Mouse (Mus musculus) subcutaneous adipose tissue, adult 2 months (tissue): ENCODE data around the gene Trmu. TPM values are rescaled to one million over a fixed set of nuclear protein-coding genes. Genes with fewer than 3 reads are reported as not detected.

Experiments
- polyA plus RNA-seq: library from polyadenylated mRNA; depleted of rRNA; stranded (reverse); fragments of >200 nt; gene quantifications from 2 replicates; pipeline ENCODE4 v1.2.3, GENCODE M21; 2012; ENCODE audit warnings: low replicate concordance; rRNA removed

Trmu gene
- 27.9 and 49.0 TPM in 2 replicates for polyA plus RNA-seq

DNA sequence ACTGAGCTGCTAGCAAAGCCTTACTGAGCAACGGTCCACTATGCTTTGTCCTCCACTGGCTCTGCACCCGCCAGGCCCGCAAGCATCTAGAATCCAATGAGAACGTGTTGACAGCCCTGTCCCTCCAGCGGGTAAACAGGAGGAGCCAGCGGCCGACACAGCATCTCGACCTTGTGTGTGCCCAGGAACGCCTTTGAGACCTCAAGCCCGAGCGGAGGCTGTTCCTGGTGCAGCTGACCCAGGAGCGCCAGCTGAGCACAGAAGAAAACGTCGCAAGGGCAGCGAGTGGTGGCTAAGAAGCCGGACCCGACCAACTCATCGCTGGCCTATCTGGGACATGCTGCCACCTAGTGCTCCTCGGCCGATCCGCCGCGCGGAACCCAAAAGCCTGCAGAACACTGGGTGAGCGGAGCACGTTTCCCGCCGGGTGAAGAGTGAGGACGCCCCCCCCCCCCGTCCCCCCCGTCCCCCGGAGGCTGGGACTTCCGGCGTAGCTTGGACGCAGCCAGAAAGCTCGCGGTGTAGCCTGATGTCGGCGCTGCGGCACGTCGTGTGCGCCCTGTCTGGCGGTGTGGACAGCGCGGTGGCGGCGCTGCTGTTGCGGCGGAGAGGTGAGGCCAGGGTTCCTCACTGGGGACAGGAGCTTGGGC is at the start of gene Trmu:
Gene Trmu, plus strand, starts transcription at position 465 of the 650 bp plus-strand sequence.

DNA sequence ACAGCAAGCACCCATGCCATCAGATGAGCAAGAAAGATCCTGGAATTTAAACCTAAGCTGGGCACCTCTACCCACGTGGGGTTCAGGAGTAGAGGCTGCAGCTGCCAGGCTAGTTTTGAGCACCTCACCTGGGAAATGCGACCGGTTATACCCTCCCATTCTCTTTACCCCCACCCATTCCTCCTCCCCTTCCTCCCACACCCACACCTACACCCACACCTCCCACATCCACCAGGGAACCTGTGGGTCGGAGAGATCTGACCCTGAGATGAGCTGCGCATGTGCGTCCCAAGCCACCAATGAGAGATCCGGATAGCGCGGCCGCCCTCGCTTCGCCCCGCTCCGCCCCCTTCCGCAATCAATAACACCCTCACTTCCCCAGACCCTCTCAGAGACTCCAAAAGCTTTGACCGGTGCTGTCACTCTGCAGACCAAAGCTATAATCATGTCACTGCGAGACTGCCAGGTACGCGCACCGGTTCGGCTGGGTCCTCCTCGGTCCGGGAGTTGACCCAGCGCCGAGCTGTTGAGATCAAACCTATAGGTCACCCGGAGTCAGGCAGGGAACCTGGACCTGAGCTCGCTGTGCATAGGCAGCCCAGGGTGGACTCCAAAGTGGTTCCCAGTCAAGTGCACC is 47.0 kb upstream of the Trmu start, which contains the start of gene Ttc38:
Gene Ttc38, plus strand, starts transcription at position 353 of the 637 bp plus-strand sequence.

DNA sequence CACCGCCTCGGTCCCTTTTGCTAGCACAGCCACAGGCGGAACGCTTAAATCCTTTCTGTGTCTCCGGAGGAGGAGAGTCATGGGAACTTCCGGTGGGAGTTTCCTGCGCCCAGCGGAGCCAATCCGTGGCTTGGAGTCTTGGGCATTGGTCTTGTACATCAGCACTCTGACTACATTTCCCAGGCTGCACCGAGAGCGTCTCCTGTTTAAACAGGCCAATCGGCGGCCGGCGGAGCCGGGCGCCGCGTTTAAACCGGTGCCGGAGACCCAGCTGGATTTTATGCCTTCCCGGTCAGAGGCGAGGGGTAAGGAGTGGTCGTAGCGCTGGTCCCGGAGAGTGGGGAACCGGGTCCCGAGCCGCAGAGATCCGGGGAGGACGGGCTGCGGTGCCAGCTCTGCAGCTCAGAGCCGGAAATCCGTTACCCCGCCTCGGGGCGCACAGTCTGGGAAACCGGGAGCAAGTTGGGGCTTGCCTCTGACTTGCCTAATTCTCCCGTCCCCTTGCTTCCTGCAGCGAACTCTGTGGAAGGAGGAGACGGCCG is 19.6 kb upstream of the Trmu start, which contains the start of gene Gtse1:
Gene Gtse1, plus strand, starts transcription at position 256 of the 542 bp plus-strand sequence.

Other genes starting within 250 kb of the Trmu start
- 3.7 and 6.3 TPM in 2 replicates for gene Ppara, start 144.3 kb upstream of the Trmu start, polyA plus RNA-seq
- 39.6 and 77.1 TPM in 2 replicates for gene Cdpf1, start 67.6 kb upstream of the Trmu start, polyA plus RNA-seq
- 0.06 and 1.2 TPM in 2 replicates for gene Pkdrej, start 57.6 kb upstream of the Trmu start, polyA plus RNA-seq
- gene Ttc38, start 47.0 kb upstream of the Trmu start, polyA plus RNA-seq = 11.7 and 12.6 TPM in 2 replicates
- gene Gtse1, start 19.6 kb upstream of the Trmu start, polyA plus RNA-seq = 2.2 and 5.8 TPM in 2 replicates
- 0.69 and 9.4 TPM in 2 replicates for gene Celsr1, start 154.5 kb downstream of the Trmu start, polyA plus RNA-seq
- 26.2 and 35.6 TPM in 2 replicates for gene Gramd4, start 178.4 kb downstream of the Trmu start, polyA plus RNA-seq